Mouse (Mus musculus): ENCODE results near the gene Ccl9. TPM values are rescaled to one million over a fixed set of nuclear protein-coding genes. Genes with fewer than 3 reads are reported as not detected.

Gene Ccl9
- polyA plus RNA-seq, 1 experiment: 3.5 TPM

- H3K27me3 ChIP-seq (ENCODE audit: control insufficient read depth, insufficient read depth, low read length): no peaks in the 10 kb centered on the region
- no peak overlapping the region for H3K27ac ChIP-seq (ENCODE audit: insufficient read depth, low read length)
- TF ChIP-seq POLR2A (IDR thresholded peaks at IDR 0.05; ENCODE audit: low read depth, low read length) (no peak), CTCF (IDR thresholded peaks at IDR 0.05; ENCODE audit: extremely low read depth, insufficient read depth, insufficient read length, insufficient replicate concordance) (no peak)
- WGBS: 58% methylated on average over 7 of the region's 7 CpGs
- H3K4me1 ChIP-seq (ENCODE audit: control insufficient read depth, insufficient read depth, insufficient read length): peaks cover 10% of the 10 kb centered on the region; the same call in 1 of the 2 replicates
- H3K36me3 ChIP-seq (ENCODE audit: control insufficient read depth, insufficient read depth, low read length): no peaks in the 10 kb centered on the region
- no peak overlapping the region for H3K4me3 ChIP-seq (ENCODE audit: extremely low read depth, insufficient read depth, insufficient read length)
- peak in 1 of 2 experiments; percentile 33 for DNase-seq (ENCODE audit: low read depth in 1 of 2, low spot score in 2 of 2)
Observed at GRCm38 (mm10) chr11:83595669-83596455, 17.4 kb upstream of the Ccl9 start.

- TF ChIP-seq CTCF (IDR thresholded peaks at IDR 0.05; ENCODE audit: extremely low read depth, insufficient read depth, insufficient read length, insufficient replicate concordance): no peak
- no peak for TF ChIP-seq POLR2A (IDR thresholded peaks at IDR 0.05; ENCODE audit: low read depth, low read length)
- WGBS: 71% methylated on average over 5 of the region's 5 CpGs
Observed at GRCm38 (mm10) chr11:83593453-83593852, 15.0 kb upstream of the Ccl9 start.

GRCm38 (mm10) chr11:83592853-83593252 lies 14.4 kb upstream of the Ccl9 start, which contains the start of gene Ccl6:
Gene Ccl6 (minus strand): TSS chr11:83593087.
- no peak for TF ChIP-seq CTCF (IDR thresholded peaks at IDR 0.05; ENCODE audit: extremely low read depth, insufficient read depth, insufficient read length, insufficient replicate concordance)
- H3K27me3 ChIP-seq (ENCODE audit: control insufficient read depth, insufficient read depth, low read length): no peaks in the 10 kb centered on the region
- H3K27ac ChIP-seq (ENCODE audit: insufficient read depth, low read length): peak within 1 kb of the TSS; percentile 12; the same call in 1 of the 2 replicates
- peaks cover 10% of the 10 kb centered on the region; the same call in 1 of the 2 replicates for H3K4me1 ChIP-seq (ENCODE audit: control insufficient read depth, insufficient read depth, insufficient read length)
- DNase-seq (ENCODE audit: low read depth in 1 of 2, low spot score in 2 of 2): no peak
- no peak within 1 kb of the TSS; the same call in 1 of the 2 replicates for H3K4me3 ChIP-seq (ENCODE audit: extremely low read depth, insufficient read depth, insufficient read length)
- H3K36me3 ChIP-seq (ENCODE audit: control insufficient read depth, insufficient read depth, low read length): no peaks in the 10 kb centered on the region
- 32% methylated on average over 2 of the region's 2 CpGs for WGBS

More at GRCm38 (mm10) chr11:83593453-83593852, 15.0 kb upstream of the Ccl9 start:
- Histone ChIP-seq H3K36me3 (ENCODE audit: control insufficient read depth, insufficient read depth, low read length) (no peaks in the 10 kb centered on the region), H3K27ac (ENCODE audit: insufficient read depth, low read length) (no peak overlapping the region), H3K27me3 (ENCODE audit: control insufficient read depth, insufficient read depth, low read length) (no peaks in the 10 kb centered on the region), H3K4me1 (ENCODE audit: control insufficient read depth, insufficient read depth, insufficient read length) (peaks cover 10% of the 10 kb centered on the region; the same call in 1 of the 2 replicates), H3K4me3 (ENCODE audit: extremely low read depth, insufficient read depth, insufficient read length) (no peak overlapping the region)
- no peak for DNase-seq (ENCODE audit: low read depth in 1 of 2, low spot score in 2 of 2)

GRCm38 (mm10) chr11:83584232-83584631 lies 5.8 kb upstream of the Ccl9 start:
- Histone ChIP-seq H3K27ac (ENCODE audit: insufficient read depth, low read length) (no peak overlapping the region), H3K4me3 (ENCODE audit: extremely low read depth, insufficient read depth, insufficient read length) (no peak overlapping the region), H3K36me3 (ENCODE audit: control insufficient read depth, insufficient read depth, low read length) (no peaks in the 10 kb centered on the region), H3K4me1 (ENCODE audit: control insufficient read depth, insufficient read depth, insufficient read length) (no peaks in the 10 kb centered on the region), H3K27me3 (ENCODE audit: control insufficient read depth, insufficient read depth, low read length) (no peaks in the 10 kb centered on the region)
- no peak for TF ChIP-seq CTCF (IDR thresholded peaks at IDR 0.05; ENCODE audit: extremely low read depth, insufficient read depth, insufficient read length, insufficient replicate concordance)
- DNase-seq (ENCODE audit: low read depth in 1 of 2, low spot score in 2 of 2): no peak
- 56% methylated on average over 2 of the region's 2 CpGs for WGBS

GRCm38 (mm10) chr11:83583450-83583754 lies 5.0 kb upstream of the Ccl9 start:
- no peaks in the 10 kb centered on the region for H3K36me3 ChIP-seq (ENCODE audit: control insufficient read depth, insufficient read depth, low read length)
- no peaks in the 10 kb centered on the region for H3K27me3 ChIP-seq (ENCODE audit: control insufficient read depth, insufficient read depth, low read length)
- no peak overlapping the region for H3K27ac ChIP-seq (ENCODE audit: insufficient read depth, low read length)
- no peaks in the 10 kb centered on the region for H3K4me1 ChIP-seq (ENCODE audit: control insufficient read depth, insufficient read depth, insufficient read length)
- no peak overlapping the region for H3K4me3 ChIP-seq (ENCODE audit: extremely low read depth, insufficient read depth, insufficient read length)
- TF ChIP-seq POLR2A (IDR thresholded peaks at IDR 0.05; ENCODE audit: low read depth, low read length) (no peak), CTCF (IDR thresholded peaks at IDR 0.05; ENCODE audit: extremely low read depth, insufficient read depth, insufficient read length, insufficient replicate concordance) (no peak)
- DNase-seq (ENCODE audit: low read depth in 1 of 2, low spot score in 2 of 2): no peak

- H3K27me3 ChIP-seq (ENCODE audit: control insufficient read depth, insufficient read depth, low read length): no peaks in the 10 kb centered on the region
- DNase-seq (ENCODE audit: low read depth in 1 of 2, low spot score in 2 of 2): no peak
- H3K36me3 ChIP-seq (ENCODE audit: control insufficient read depth, insufficient read depth, low read length): no peaks in the 10 kb centered on the region
- H3K27ac ChIP-seq (ENCODE audit: insufficient read depth, low read length): no peak overlapping the region
- TF ChIP-seq POLR2A (IDR thresholded peaks at IDR 0.05; ENCODE audit: low read depth, low read length) (no peak), CTCF (IDR thresholded peaks at IDR 0.05; ENCODE audit: extremely low read depth, insufficient read depth, insufficient read length, insufficient replicate concordance) (no peak)
- H3K4me1 ChIP-seq (ENCODE audit: control insufficient read depth, insufficient read depth, insufficient read length): no peaks in the 10 kb centered on the region
- no peak overlapping the region for H3K4me3 ChIP-seq (ENCODE audit: extremely low read depth, insufficient read depth, insufficient read length)
- 86% methylated on average over 4 of the region's 4 CpGs for WGBS
Observed at GRCm38 (mm10) chr11:83582626-83583449, 4.4 kb upstream of the Ccl9 start.

All from spleen, adult 2 months (tissue).